Mouse (Mus musculus) lung, adult 2 months (tissue): ENCODE data around the gene Pla1a. TPM values are rescaled to one million over a fixed set of nuclear protein-coding genes. Genes with fewer than 3 reads are reported as not detected.
A peak's percentile ranks its signal among the peaks of the same experiment; 100 is the strongest.

Source experiments
- DNase-seq: peaks from one replicate; pipeline ENCODE4 v3.0.0; 2022
- H3K4me1 ChIP-seq: fragments of 200-500 bp; 2 replicates; pipeline ENCODE4 v1.6.1; 2011; ENCODE audit warnings: low read length; ENCODE audit not compliant: control insufficient read depth, insufficient read depth
- H3K4me3 ChIP-seq: fragments of 200-500 bp; replicated peaks from 2 replicates; pipeline ENCODE3; 2011; ENCODE audit warnings: low read depth, mild to moderate bottlenecking, control low read depth, low read length; ENCODE audit errors: extremely low read depth
- CTCF ChIP-seq: fragments of 200-500 bp; IDR thresholded peaks from 2 replicates; pipeline ENCODE4 v1.5.1; 2011; ENCODE audit warnings: mild to moderate bottlenecking, low read length, control low read depth; ENCODE audit not compliant: insufficient read depth
- POLR2A ChIP-seq: fragments of 200-500 bp; IDR thresholded peaks from 2 replicates; pipeline ENCODE4 v1.6.1; 2011; ENCODE audit warnings: low read depth, mild to moderate bottlenecking, control low read depth, low read length, borderline replicate concordance; ENCODE audit errors: extremely low read depth
- WGBS: fragments of 180-500 bp; shearing (Covaris S2); methylation state at CpG from one replicate; pipeline ENCODE4 v1.1.7; 2018; 5-methylcytosine and 5-hydroxymethylcytosine counted together
- polyA plus RNA-seq: library from polyadenylated mRNA; depleted of rRNA; stranded (reverse); fragments of >200 nt; gene quantifications from 2 replicates; pipeline ENCODE4 v1.2.3, GENCODE M21; 2012; rRNA removed

The Pla1a gene
- polyA plus RNA-seq, 1 experiment: 2.0 TPM

DNA sequence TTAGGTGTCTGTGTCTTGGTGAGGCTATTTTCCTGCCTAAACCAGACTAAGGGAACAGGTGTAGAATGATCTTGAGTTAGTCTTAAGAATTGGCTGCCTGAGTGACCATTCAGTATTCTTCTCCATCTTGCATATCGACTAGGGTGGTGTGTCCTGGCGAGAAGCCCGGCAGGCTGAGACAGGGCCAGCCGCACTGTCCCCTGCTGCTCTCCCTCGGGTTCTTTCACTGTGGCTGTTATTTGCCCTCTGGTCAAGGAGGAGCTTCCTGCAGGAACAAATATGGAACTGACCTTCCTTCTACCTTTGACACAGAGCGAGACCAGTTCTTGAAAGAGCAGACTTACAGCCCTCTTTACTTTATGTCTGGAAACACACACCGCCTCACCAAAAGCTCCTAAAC, 80.9 kb downstream of the Pla1a start:
- DNase-seq: no peak
- TF ChIP-seq CTCF (no peak), POLR2A (no peak)
- H3K4me3 ChIP-seq: no peak overlapping the region
- no peaks in the 10 kb centered on the region; the same call in 1 of the 2 replicates for H3K4me1 ChIP-seq
- 56% methylated on average over 7 of the region's 7 CpGs for WGBS

DNA sequence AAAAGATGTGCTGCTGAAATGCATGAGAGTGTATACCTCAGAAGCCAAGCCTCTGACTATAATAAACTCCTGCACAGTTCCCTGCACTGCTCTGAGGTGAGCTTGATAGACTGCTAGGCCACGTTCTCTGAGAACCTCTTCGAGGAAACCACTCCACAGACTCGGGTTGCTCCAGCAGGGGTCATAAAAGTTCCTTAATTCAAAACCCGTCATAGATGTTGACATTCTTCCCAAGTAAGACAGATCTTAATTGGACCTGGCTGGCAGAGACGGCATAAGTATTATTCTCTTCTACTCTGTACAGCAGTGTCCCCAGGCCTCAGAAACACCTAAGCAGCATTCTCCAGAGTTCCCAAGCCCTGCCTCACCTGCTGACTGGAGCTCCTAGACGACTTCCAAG, 82.0 kb downstream of the Pla1a start:
- DNase-seq: no peak
- WGBS: 50% methylated on average over 6 of the region's 6 CpGs

DNA sequence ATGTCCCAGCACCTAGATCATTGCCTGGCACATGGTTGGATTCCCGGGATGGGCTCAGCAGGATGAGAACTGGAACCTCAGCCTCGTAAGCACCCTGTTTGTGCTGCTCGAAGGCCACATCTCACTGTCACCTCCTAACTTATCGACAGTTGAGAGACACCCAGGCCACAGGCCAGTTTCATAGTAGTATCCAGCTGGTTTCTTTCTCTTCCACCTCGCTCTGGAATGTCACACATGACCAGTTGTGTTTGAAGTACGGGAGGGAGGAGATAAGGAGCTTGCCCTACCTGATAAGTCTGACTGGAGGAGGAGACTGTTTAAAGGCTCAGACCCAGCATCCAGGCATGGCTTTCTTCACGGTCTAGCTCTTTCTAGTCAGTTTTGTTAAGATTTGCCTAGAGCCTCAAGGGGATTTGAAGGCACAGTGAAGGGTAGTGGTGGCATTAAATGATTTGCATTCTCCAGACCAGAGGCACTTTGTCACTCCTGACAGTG, 82.5 kb downstream of the Pla1a start:
- no peaks in the 10 kb centered on the region; the same call in 1 of the 2 replicates for H3K4me1 ChIP-seq
- H3K4me3 ChIP-seq: no peak overlapping the region
- DNase-seq: peak; percentile 18
- WGBS: 38% methylated on average over 7 of the region's 7 CpGs
- no peak for TF ChIP-seq CTCF
- TF ChIP-seq POLR2A: no peak

More for the DNA sequence above, 82.0 kb downstream of the Pla1a start:
- Histone ChIP-seq H3K4me3 (no peak overlapping the region), H3K4me1 (no peaks in the 10 kb centered on the region; the same call in 1 of the 2 replicates)
- TF ChIP-seq POLR2A: no peak
- no peak for TF ChIP-seq CTCF

DNA sequence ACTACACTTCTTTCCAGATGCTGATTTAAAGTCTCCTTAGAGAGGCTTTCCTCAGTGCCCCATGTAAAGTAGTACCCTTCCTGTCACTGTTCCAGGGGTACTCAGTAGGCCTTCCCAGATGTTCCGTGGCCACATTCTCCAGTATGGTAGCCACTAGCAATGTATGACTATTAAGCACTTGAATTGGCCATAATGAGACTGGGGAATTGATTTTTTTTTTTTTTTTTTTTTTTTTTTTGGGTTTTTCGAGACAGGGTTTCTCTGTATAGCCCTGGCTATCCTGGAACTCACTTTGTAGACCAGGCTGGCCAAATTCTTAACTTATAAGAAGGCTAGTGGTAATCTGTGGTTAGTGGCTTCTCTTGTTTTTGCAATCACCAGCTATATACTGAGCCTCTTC, 83.1 kb downstream of the Pla1a start:
- 78% methylated on average over 2 of the region's 2 CpGs for WGBS
- no peaks in the 10 kb centered on the region; the same call in 1 of the 2 replicates for H3K4me1 ChIP-seq
- no peak for DNase-seq
- no peak overlapping the region for H3K4me3 ChIP-seq
- no peak for TF ChIP-seq CTCF
- no peak for TF ChIP-seq POLR2A

DNA sequence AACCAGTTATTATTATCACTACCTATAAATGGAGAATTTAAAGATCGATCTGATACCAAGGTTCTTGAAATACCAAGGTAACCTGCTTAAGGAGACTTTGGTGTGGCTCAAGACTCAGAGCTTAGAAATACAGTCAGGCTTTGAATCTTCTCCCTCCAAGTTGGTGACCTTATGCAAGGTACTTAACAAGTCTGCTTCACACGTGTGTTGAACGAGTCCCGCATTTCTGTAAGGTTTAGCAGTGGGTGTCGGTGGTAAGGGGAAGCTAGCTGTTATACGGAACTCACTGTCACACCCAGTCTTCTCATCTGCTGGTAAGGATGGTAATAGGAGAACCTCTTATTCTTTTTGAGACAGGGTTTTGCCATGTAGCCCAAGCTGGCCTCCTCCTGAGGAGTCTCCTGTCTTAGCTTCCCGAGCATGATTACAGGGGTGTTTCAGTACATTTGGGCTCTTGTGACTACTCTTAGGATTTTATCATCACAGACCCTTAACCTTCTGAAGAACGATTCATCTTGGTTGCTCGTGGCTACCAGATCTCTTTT, 84.7 kb downstream of the Pla1a start:
- 68% methylated on average over 9 of the region's 9 CpGs for WGBS
- DNase-seq: no peak
- no peak for TF ChIP-seq CTCF
- TF ChIP-seq POLR2A: no peak
- H3K4me1 ChIP-seq: no peaks in the 10 kb centered on the region; the same call in 1 of the 2 replicates
- no peak overlapping the region for H3K4me3 ChIP-seq

DNA sequence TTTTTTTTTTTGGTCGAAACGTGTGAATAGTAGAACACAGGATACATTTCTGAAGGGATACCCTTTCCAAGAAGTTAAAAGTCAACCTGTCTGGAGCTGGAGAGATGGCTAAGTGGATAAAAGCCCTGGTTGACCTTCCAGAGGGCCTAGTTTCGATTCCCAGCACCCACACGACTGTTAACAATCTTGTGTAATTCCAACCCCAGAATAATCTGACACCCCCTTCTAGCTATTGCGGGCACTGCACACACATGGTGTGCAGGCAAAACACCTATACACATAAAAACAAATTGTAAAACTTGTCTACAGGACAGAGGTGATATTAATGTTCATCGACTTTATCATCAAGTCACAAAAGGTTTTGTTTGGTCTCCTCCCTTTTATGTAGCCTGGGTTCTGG, 85.4 kb downstream of the Pla1a start:
- no peak overlapping the region for H3K4me3 ChIP-seq
- WGBS: 51% methylated on average over 6 of the region's 6 CpGs
- TF ChIP-seq CTCF: no peak
- no peak for TF ChIP-seq POLR2A
- no peaks in the 10 kb centered on the region; the same call in 1 of the 2 replicates for H3K4me1 ChIP-seq
- no peak for DNase-seq

DNA sequence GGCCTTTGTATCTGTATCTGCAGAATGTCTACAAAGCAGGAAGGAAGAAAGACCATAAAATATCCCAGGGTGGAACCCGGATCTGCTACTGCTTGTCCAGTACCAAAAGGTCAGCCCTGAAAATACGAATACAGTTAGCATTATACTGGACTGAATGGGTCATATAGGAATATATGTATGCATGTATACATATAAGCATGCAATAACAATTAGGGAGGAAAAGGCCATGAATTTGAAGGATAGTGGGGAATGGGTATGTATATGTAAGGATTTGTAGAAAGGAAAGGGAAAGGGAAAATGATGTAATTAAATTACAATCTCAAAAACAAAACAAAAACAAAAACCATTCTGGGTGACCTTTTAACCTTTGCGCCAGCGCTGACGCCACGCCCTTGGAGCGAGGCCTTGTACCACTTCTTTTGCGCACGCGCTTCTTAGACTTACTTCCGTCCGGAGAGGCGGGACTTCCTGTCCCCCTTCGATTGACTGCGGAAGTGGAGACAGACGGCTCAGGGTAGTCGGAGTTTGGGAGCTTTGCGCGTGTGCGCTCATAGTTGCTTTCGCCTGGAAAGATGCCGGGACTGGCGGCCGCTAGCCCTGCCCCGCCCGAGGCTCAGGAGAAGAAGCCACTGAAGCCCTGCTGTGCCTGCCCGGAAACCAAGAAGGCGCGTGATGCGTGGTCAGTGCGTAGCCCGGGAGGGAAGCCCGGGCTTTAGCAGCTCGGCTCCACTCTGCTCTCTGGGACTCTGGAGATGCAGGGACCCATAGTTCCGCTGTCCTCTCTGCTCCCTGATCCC, 86.2 kb downstream of the Pla1a start, which contains the start of the genes Cox17 and Gm21987:
Gene Cox17, plus strand, starts transcription at position 463 of the 797 bp plus-strand sequence.
Gene Gm21987, plus strand, starts transcription at position 512 of the 797 bp plus-strand sequence.
- Histone ChIP-seq H3K4me3 (peak within 1 kb of the TSS; percentile 86), H3K4me1 (peaks cover 2% of the 10 kb centered on the region; the same call in 1 of the 2 replicates)
- TF ChIP-seq POLR2A (peak; percentile 95), CTCF (no peak)
- 3% methylated on average over 35 of the region's 35 CpGs for WGBS
- DNase-seq: peak; percentile 92

Other genes starting within 250 kb of the Pla1a start
- 0.63 and 0.66 TPM in 2 replicates for gene Nr1i2, start 138.3 kb downstream of the Pla1a start, polyA plus RNA-seq
- 1.7 and 2.5 TPM in 2 replicates for gene Maats1, start 91.0 kb downstream of the Pla1a start, polyA plus RNA-seq
- gene Cox17, start 86.2 kb downstream of the Pla1a start, polyA plus RNA-seq: 63.2 and 64.6 TPM in 2 replicates
- not detected in 2 replicates for gene Gm21987, start 86.1 kb downstream of the Pla1a start, polyA plus RNA-seq
- 20.4 and 30.9 TPM in 2 replicates for gene Popdc2, start 70.9 kb downstream of the Pla1a start, polyA plus RNA-seq
- 27.0 and 29.4 TPM in 2 replicates for gene Adprh, start 19.6 kb upstream of the Pla1a start, polyA plus RNA-seq
- gene Cd80, start 22.4 kb upstream of the Pla1a start, polyA plus RNA-seq: 0.35 and 0.98 TPM in 2 replicates
- gene Timmdc1, start 89.5 kb upstream of the Pla1a start, polyA plus RNA-seq: 10.0 and 12.9 TPM in 2 replicates
- 17.5 and 27.8 TPM in 2 replicates for gene Poglut1, start 117.1 kb upstream of the Pla1a start, polyA plus RNA-seq
- gene Tmem39a, start 125.6 kb upstream of the Pla1a start, polyA plus RNA-seq: 50.1 and 73.2 TPM in 2 replicates